Mouse (Mus musculus): Measurements from ENCODE around the gene Gm20683. TPM values are rescaled to one million over a fixed set of nuclear protein-coding genes. Genes with fewer than 3 reads are reported as not detected.
A peak's percentile ranks its signal among the peaks of the same experiment; 100 is the strongest.
"Not testable (repeated sequence)": the region's sequence is repeated elsewhere in the genome, so short reads cannot be mapped to it uniquely, and the experiment has no call there.

Gene Gm20683
- polyA plus RNA-seq, 1 experiment from 2014 or later, result 14.2 TPM

DNA sequence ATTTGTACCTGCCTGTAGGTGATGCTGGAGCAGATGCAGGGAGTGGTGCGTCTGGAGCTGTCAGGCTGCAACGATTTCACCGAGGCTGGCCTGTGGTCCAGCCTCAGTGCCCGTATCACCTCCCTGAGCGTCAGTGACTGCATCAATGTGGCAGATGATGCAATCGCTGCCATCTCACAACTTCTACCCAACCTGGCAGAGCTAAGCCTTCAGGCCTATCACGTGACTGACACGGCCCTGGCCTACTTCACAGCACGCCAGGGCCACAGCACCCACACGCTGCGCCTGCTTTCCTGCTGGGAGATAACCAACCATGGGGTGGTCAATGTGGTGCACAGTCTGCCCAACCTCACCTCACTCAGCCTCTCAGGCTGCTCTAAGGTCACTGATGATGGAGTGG is 23.9 kb downstream of the Gm20683 start:
- Histone ChIP-seq H3K4me2 (no peak overlapping the region), H3K9ac (no peak overlapping the region), H3K9me3 (no peaks in the 10 kb centered on the region), H3K27ac (no peak overlapping the region), H3K4me3 (no peak overlapping the region), H3K4me1 (peaks cover 9% of the 10 kb centered on the region), H3K27me3 (replicated peaks) (peaks cover 12% of the 10 kb centered on the region), H3K36me3 (replicated peaks) (peaks cover 16% of the 10 kb centered on the region)
- ATAC-seq (replicated peaks), result no peak
- WGBS, result 86% methylated on average over 11 of the region's 11 CpGs

- Histone ChIP-seq H3K9me3 (no peaks in the 10 kb centered on the region), H3K4me3 (no peak overlapping the region), H3K9ac (peak overlapping the region; percentile 23), H3K4me2 (peak overlapping the region; percentile 30), H3K27me3 (replicated peaks) (peaks cover 10% of the 10 kb centered on the region), H3K27ac (no peak overlapping the region), H3K36me3 (replicated peaks) (peaks cover 12% of the 10 kb centered on the region), H3K4me1 (peaks cover 38% of the 10 kb centered on the region)
- ATAC-seq (replicated peaks), result no peak
- WGBS, result 1% methylated on average over 20 of the region's 20 CpGs
Observed at GRCm38 (mm10) chr17:25813471-25813870, 28.1 kb downstream of the Gm20683 start.

- Histone ChIP-seq H3K9me3 (no peaks in the 10 kb centered on the region), H3K4me2 (peak overlapping the region; percentile 97), H3K27me3 (replicated peaks) (no peaks in the 10 kb centered on the region), H3K36me3 (replicated peaks) (no peaks in the 10 kb centered on the region), H3K4me1 (peaks cover 46% of the 10 kb centered on the region), H3K9ac (peak overlapping the region; percentile 98; the same call in 1 of the 2 replicates), H3K27ac (no peak overlapping the region), H3K4me3 (peak overlapping the region; percentile 79; the same call in 1 of the 2 replicates)
- 81% methylated on average over 4 of the region's 4 CpGs for WGBS
- no peak for ATAC-seq (replicated peaks)
Observed at GRCm38 (mm10) chr17:25810890-25811289, 30.7 kb downstream of the Gm20683 start.

GRCm38 (mm10) chr17:25809606-25810340 is 31.8 kb downstream of the Gm20683 start:
- Histone ChIP-seq H3K27me3 (replicated peaks) (no peaks in the 10 kb centered on the region), H3K9ac (peak overlapping the region; percentile 98), H3K4me3 (peak overlapping the region; percentile 79), H3K9me3 (no peaks in the 10 kb centered on the region), H3K27ac (peak overlapping the region; percentile 99), H3K36me3 (replicated peaks) (no peaks in the 10 kb centered on the region), H3K4me2 (peak overlapping the region; percentile 97), H3K4me1 (peaks cover 46% of the 10 kb centered on the region)
- ATAC-seq (replicated peaks), result peak; percentile 58
- WGBS, result 6% methylated on average over 25 of the region's 25 CpGs

- WGBS, result under 1% methylated on average over 86 of the region's 100 CpGs
- peak within 1 kb of the TSS; percentile 79 for H3K4me3 ChIP-seq
- ATAC-seq (replicated peaks), result peak; percentile 86
- no peaks in the 10 kb centered on the region for H3K9me3 ChIP-seq
- peaks cover 48% of the 10 kb centered on the region for H3K4me1 ChIP-seq
- H3K4me2 ChIP-seq, result peak within 1 kb of the TSS; percentile 97
- no peaks in the 10 kb centered on the region for H3K27me3 ChIP-seq (replicated peaks)
- peak within 1 kb of the TSS; percentile 98 for H3K9ac ChIP-seq
- peak within 1 kb of the TSS; percentile 99 for H3K27ac ChIP-seq
- H3K36me3 ChIP-seq (replicated peaks), result no peaks in the 10 kb centered on the region
Observed at GRCm38 (mm10) chr17:25808789-25809605, 32.6 kb downstream of the Gm20683 start, which contains the start of gene Fbxl16. Fbxl16 (plus strand) TSS chr17:25809085.

- H3K4me3 ChIP-seq, result peak overlapping the region; percentile 79
- no peak for ATAC-seq (replicated peaks)
- no peaks in the 10 kb centered on the region for H3K36me3 ChIP-seq (replicated peaks)
- H3K9me3 ChIP-seq, result no peaks in the 10 kb centered on the region
- WGBS, result 30% methylated on average over 5 of the region's 5 CpGs
- H3K27me3 ChIP-seq (replicated peaks), result no peaks in the 10 kb centered on the region
- H3K4me2 ChIP-seq, result peak overlapping the region; percentile 97
- H3K9ac ChIP-seq, result peak overlapping the region; percentile 98
- H3K4me1 ChIP-seq, result peaks cover 52% of the 10 kb centered on the region
- H3K27ac ChIP-seq, result peak overlapping the region; percentile 99
Observed at GRCm38 (mm10) chr17:25808028-25808427, 33.5 kb downstream of the Gm20683 start.

- peaks cover 52% of the 10 kb centered on the region for H3K4me1 ChIP-seq
- not testable (repeated sequence) for H3K27me3 ChIP-seq (replicated peaks); H3K9ac ChIP-seq; H3K4me2 ChIP-seq; H3K27ac ChIP-seq; H3K36me3 ChIP-seq (replicated peaks); H3K9me3 ChIP-seq; ATAC-seq (replicated peaks); H3K4me3 ChIP-seq
- 43% methylated on average over 2 of the region's 2 CpGs for WGBS
Observed at GRCm38 (mm10) chr17:25807452-25807851, 34.1 kb downstream of the Gm20683 start.

DNA sequence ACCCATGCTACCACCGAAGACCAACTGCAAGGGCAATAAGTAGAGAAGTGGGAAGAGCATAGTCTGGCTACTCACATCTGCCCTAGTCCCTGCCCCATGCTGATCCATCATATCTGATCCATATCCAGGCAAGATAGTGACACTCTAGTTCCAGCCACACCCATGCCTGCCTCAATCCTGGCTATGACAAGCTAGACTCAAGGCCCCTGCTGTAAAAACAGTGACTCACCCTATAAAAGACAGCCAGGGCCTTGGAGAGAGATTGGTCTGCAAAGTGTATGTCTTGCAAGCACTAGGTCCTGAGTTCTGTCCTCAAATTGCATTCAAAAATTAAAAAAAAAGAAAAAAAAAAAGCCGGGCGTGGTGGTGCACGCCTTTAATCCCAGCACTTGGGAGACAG is 35.1 kb downstream of the Gm20683 start:
- H3K27ac ChIP-seq, result no peak overlapping the region
- H3K36me3 ChIP-seq (replicated peaks), result no peaks in the 10 kb centered on the region
- no peaks in the 10 kb centered on the region for H3K27me3 ChIP-seq (replicated peaks)
- no peak for ATAC-seq (replicated peaks)
- peaks cover 51% of the 10 kb centered on the region for H3K4me1 ChIP-seq
- H3K4me3 ChIP-seq, result no peak overlapping the region
- 87% methylated on average over 4 of the region's 4 CpGs for WGBS
- no peaks in the 10 kb centered on the region for H3K9me3 ChIP-seq
- H3K9ac ChIP-seq, result no peak overlapping the region
- H3K4me2 ChIP-seq, result no peak overlapping the region

- Histone ChIP-seq H3K4me3 (peak overlapping the region; percentile 18), H3K4me2 (peak overlapping the region; percentile 43), H3K9me3 (no peaks in the 10 kb centered on the region), H3K36me3 (replicated peaks) (no peaks in the 10 kb centered on the region), H3K4me1 (peaks cover 31% of the 10 kb centered on the region), H3K27me3 (replicated peaks) (no peaks in the 10 kb centered on the region), H3K27ac (peak overlapping the region; percentile 93), H3K9ac (peak overlapping the region; percentile 31)
- peak; percentile 94 for ATAC-seq (replicated peaks)
- WGBS, result 9% methylated on average over 10 of the region's 10 CpGs
Observed at GRCm38 (mm10) chr17:25802825-25803517, 38.6 kb downstream of the Gm20683 start.

DNA sequence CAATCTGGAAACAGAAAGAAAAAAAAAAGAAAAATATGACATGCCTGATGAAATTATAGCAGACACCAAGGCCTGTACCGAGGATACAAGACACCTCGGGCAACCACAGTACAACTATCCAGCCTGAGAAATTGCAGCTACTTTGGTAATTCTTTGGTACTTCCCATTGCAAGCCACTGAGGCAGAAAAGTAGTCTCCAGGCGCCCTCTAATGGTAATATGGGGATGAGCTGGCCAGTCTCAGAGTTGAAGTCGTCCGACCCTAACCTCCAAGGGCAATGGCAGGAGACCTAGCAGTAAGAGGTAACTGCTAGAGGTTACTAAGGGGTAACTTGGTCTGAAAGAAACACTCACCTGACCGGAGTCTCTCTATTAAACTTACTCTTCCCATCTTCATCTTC is 40.5 kb downstream of the Gm20683 start:
- ATAC-seq (replicated peaks), result no peak
- Histone ChIP-seq H3K4me2 (no peak overlapping the region), H3K4me3 (no peak overlapping the region), H3K27ac (no peak overlapping the region), H3K36me3 (replicated peaks) (no peaks in the 10 kb centered on the region), H3K27me3 (replicated peaks) (no peaks in the 10 kb centered on the region; the same call in 1 of the 2 replicates), H3K4me1 (peaks cover 44% of the 10 kb centered on the region), H3K9me3 (no peaks in the 10 kb centered on the region), H3K9ac (no peak overlapping the region)
- WGBS, result 11% methylated on average over 6 of the region's 6 CpGs

DNA sequence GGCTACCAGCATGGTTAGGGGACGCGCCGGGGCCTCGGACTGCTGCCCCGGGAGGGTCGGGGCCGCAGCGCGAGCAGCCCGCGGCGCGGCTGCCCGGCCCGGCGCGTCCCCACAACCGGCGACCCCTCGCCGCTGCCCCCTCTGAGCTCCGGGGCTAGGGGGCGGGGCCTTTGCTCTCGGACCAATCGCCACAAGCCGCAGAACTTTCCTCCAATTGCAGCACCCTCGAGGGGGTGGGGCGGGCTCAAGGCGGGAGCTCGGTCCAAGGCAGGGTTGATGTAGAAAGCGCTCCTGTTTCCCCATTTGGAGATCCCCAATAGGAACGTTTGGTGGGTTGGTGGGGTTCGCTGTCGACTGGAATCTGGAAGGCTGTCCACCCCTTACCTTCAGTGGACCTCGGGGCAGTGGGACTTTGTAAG is 44.6 kb downstream of the Gm20683 start, which contains the start of gene Metrn:
Gene Metrn (minus strand): TSS at position 186 of the 419 bp plus-strand sequence.
- peaks cover 48% of the 10 kb centered on the region for H3K4me1 ChIP-seq
- H3K4me3 ChIP-seq, result peak within 1 kb of the TSS; percentile 57
- 0% methylated on average over 35 of the region's 35 CpGs for WGBS
- peak; percentile 44; the same call in 1 of the 2 replicates for ATAC-seq (replicated peaks)
- H3K9ac ChIP-seq, result peak within 1 kb of the TSS; percentile 48
- H3K9me3 ChIP-seq, result no peaks in the 10 kb centered on the region
- H3K27ac ChIP-seq, result peak within 1 kb of the TSS; percentile 59
- peak within 1 kb of the TSS; percentile 92 for H3K4me2 ChIP-seq
- H3K36me3 ChIP-seq (replicated peaks), result no peaks in the 10 kb centered on the region
- no peaks in the 10 kb centered on the region; the same call in 1 of the 2 replicates for H3K27me3 ChIP-seq (replicated peaks)
